Mouse (Mus musculus) CH12.LX (cell line): Measurements from ENCODE around the gene Clock.

Experiments used
- NELFE ChIP-seq: IDR thresholded peaks from 2 replicates; pipeline ENCODE4 v1.6.1; 2011; ENCODE audit warnings: low read depth, low read length, improper control_type of control experiment
- POLR2A ChIP-seq: IDR thresholded peaks from 2 replicates; pipeline ENCODE4 v1.6.1; 2011; ENCODE audit warnings: low read depth, mild to moderate bottlenecking, improper control_type of control experiment, low read length
- POLR2AphosphoS2 ChIP-seq: IDR thresholded peaks from 2 replicates; pipeline ENCODE4 v1.6.1; 2011; ENCODE audit warnings: low read depth, low read length, improper control_type of control experiment

GRCm38 (mm10) chr5:76250948-76251347, 53.6 kb downstream of the Clock start:
- TF ChIP-seq POLR2AphosphoS2 (no peak), POLR2A (no peak), NELFE (no peak)
